Mouse (Mus musculus): ENCODE measurements around the gene Usp9x. TPM values are rescaled to one million over a fixed set of nuclear protein-coding genes. Genes with fewer than 3 reads are reported as not detected.

Gene Usp9x
- total RNA-seq, 2 experiments from 2014 or later = 136 to 154 TPM

DNA sequence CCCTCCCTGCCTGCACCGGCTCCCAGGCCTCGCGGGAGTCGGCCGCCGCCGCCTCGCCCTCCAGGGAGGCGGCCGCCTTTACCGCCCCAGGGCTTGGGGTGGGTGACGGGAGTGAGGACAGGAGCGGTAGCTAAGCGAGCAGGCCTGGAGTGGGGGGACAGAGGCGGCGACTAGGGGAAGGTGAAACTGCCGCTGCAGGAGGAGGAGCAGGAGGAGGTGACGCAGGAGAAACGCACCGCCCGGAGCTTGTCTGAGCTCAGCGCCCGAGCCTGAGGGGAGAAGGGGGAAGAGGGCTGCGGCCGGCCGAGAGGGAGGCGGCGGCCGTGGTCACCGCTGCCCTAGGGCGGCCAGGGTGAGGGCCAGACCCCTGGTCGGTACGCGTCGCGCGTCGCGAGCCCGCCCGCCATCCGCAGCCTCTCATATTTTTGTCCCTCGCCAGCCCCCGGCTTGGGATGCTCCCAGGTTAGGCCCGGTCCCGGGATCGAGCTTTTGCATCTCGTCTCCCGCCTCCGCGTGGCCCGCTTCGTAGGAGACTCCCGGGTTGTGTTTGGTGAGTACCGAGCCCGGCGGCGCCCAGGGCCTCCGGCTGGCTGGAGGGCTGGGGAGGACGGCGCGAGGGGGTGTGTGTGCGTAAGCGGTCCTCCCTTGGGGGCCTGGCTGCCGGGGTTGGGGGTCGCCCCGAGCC lies 620 bp downstream of the Usp9x start:
- peak; percentile 61 to 66 for DNase-seq
- intact Hi-C loops (cut with DNase I) = loop anchor here (2.0 kb wide), 1 partner anchor 29 kb away; no protein-coding TSS in a partner anchor

DNA sequence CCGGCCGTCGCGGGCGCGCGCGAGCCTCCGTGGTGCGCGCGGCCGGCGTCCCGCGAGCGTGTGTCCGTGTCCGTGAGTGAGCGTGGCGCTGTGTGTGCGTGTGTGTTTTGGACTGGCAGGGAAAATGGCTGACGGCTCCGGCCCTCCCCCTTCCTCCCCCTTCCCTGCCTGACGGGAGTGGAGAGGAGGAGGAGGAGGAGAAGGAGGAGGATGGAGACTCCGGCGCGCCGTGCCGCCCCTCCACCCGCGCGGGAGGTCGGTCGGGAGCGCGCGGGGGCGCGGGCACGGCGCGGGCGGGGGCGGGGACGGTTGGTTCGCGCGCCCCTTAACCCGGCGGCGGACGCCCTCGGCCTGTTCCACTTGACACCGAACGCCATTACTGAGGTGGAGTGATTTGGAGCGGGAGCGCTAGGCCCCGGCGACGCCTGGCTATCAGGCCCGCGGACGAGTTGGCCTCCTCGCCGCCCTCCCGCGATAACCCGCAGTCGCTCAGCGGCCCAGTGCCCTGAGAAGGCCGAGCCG lies 1.2 kb downstream of the Usp9x start:
- intact Hi-C loops (cut with DNase I) = no loop called here
- peak; percentile 75 to 77 for DNase-seq

DNA sequence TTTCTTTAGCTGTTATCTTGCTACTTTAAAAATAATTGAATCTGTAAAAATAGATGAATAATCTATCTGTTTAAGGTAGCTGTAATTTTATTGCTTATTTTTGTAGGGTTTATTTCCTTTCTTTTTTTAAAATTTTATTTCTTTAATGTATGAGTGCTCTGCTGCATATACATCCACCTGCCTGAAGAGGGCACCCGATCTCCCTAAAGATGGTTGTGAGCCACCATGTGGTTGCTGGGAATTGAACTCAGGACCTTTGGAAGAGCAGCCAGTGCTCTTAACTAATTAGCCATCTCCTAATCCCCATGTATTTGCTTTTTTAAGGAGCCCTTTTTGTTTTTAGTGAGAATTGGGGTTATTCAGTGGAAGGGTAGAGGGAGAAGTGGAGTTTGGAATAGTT lies 14.3 kb downstream of the Usp9x start:
- intact Hi-C loops (cut with DNase I) = no loop called here
- DNase-seq = no peak

DNA sequence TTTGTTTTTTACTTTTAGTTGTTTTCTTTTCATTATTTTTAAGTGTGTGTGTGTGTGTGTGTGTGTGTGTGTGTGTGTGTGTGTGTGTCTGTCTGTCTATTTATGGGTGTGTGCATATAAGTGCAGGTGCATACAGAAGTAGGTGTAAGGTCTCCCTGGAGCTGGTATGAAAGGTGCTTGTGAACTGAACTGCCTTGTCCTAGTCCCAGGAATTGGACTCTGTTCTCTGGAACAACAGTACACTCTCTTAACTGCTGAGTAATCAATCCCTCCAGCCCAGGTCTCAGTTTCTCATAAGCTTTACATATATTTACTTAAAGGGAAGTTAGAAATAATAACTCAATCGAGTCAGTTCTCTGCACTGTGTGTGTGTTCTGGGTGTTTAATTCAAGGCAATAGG lies 25.7 kb downstream of the Usp9x start:
- intact Hi-C loops (cut with DNase I) = no loop called here
- no peak for DNase-seq

DNA sequence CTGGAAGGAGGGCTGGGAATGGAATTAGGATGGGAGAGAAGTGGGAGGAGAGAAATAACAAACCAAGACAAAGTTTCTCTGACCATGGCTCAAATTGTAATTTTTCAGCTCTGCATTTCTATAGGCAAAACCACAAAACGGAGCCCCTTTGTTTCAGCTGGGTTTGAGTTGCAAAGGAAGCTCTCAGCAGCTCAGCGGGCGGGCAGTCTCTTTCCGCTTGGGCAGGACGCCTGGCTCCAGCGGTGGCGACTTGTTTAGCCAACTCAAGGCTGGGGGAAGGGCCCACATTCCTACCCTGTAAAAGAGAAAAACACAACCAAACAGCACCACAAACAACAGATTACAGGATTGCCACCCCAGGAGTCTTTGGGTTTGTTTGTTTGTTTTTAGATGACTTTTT lies 135.2 kb downstream of the Usp9x start:
- peak; percentile 3 to 20 for DNase-seq
- intact Hi-C loops (cut with DNase I) = no loop called here

DNA sequence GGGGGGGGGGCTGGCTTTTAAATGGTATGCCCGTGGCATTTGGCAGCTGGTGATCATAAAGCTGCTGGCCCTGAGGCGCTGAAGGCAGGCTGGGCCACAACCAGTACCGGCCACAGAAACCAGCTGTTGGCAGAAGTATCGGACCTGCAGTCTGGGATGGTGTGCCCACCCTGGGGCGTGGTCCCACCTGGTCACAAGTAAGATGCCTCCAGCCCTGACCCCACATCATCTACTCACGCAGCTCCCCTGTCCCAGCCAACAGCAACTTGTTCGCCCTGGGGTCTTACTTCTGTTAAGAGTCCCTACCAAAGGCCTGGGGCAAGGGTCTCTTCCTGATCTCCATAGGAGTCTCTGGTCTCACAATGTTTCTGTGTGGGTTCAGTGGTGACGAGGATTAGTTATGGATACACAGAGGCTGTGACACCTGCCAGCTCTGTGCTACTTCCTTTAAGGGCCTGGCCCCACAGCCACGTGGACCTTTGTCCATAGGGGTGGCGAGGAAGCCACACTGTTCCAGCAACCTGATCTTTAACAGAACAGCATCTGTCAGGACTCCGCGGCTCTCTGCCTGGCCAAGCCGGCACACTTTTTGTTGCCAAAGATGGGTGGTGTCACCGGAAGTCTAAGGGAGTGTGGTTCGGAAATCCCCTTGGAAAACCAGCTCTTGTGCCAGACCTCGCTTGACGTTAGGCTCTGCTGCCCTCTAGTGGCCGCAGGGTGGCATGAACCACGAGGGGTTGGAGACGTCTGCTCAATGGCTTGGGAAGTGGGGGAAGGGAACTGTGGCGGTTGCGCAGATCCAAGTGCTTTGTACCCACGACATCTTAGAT lies 136.4 kb downstream of the Usp9x start:
- peak; percentile 86 to 94 for DNase-seq
- intact Hi-C loops (cut with DNase I) = no loop called here

DNA sequence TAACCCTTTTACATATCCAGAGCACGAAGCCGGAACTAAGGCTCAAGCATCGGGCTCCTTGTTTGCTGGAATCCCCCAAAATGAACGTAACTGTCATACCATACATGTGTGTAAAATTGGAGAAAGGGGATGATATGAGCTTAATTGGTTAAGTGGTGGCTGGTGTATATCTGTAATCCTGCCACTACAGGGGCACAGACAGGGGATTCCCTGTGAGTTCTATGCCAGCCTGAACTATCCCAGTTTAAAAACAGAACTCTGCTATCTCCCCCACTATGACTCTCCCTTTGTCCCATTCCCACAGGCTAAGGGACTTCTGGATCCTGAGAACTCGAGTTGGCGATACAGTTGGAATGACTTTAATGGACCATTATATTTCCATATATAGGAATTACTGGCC lies 137.1 kb downstream of the Usp9x start:
- no peak for DNase-seq
- intact Hi-C loops (cut with DNase I) = no loop called here

DNA sequence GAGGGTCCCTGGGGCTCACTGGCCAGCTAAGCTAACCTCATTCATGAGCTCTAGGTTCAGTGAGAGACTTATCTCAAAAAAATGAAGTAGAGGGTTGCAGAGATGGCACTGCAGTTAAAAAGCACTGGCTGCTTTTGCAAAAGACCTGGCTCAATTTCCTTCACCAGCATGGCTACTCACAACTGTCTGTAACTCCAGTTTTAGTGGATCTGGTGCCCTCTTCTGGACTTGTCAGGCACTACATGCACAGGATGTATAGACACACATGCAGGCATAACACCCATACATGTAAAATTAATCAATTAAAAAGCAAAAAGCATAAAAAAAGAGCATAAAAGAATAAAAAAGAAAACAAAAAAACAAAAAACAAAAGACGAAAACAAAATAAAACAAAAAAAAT lies 143.0 kb downstream of the Usp9x start:
- intact Hi-C loops (cut with DNase I) = no loop called here
- peak in 1 of 2 experiments; percentile 36 for DNase-seq

Other genes with a start within 250 kb of the Usp9x start
- 100 to 1,000 TPM; 131 to 194 TPM for gene Ddx3x, start 209.5 kb downstream of the Usp9x start, total RNA-seq (2021)

All from heart, postnatal 14 days (tissue).